Mouse (Mus musculus) kidney, adult 2 months (tissue): ENCODE measurements around the gene Eps15. TPM values are rescaled to one million over a fixed set of nuclear protein-coding genes. Genes with fewer than 3 reads are reported as not detected.

Experiments
- DNase-seq: peaks from one replicate; pipeline ENCODE4 v3.0.0; 2021
- H3K27ac ChIP-seq: fragments of 200-500 bp; 2 replicates; pipeline ENCODE4 v1.5.1; 2012; ENCODE audit warnings: low read depth, low read length, control low read depth, inconsistent platforms; ENCODE audit not compliant: insufficient read depth
- H3K27me3 ChIP-seq: fragments of 200-500 bp; replicated peaks from 2 replicates; pipeline ENCODE4 v1.6.1; 2012; ENCODE audit warnings: mild to moderate bottlenecking, moderate library complexity, low read length, inconsistent platforms; ENCODE audit not compliant: control insufficient read depth, insufficient read depth
- H3K36me3 ChIP-seq: fragments of 200-500 bp; 2 replicates; pipeline ENCODE4 v1.6.1; 2012; ENCODE audit warnings: mild to moderate bottlenecking, moderate library complexity, low read length, inconsistent platforms; ENCODE audit not compliant: control insufficient read depth, insufficient read depth
- H3K4me1 ChIP-seq: fragments of 200-500 bp; 2 replicates; pipeline ENCODE4 v1.6.1; 2011; ENCODE audit warnings: low read length; ENCODE audit not compliant: control insufficient read depth, insufficient read depth
- H3K4me3 ChIP-seq: fragments of 200-500 bp; 2 replicates; pipeline ENCODE4 v1.5.1; 2011; ENCODE audit warnings: mild to moderate bottlenecking, low read depth, low read length, control low read depth; ENCODE audit not compliant: insufficient read depth
- CTCF ChIP-seq: fragments of 200-500 bp; conservative IDR thresholded peaks from 2 replicates; pipeline ENCODE4 v1.5.1; 2011; ENCODE audit warnings: low read depth, mild to moderate bottlenecking, control low read depth, low read length, moderate library complexity, mixed read lengths; ENCODE audit not compliant: insufficient read depth, insufficient read length
- POLR2A ChIP-seq: fragments of 200-500 bp; IDR thresholded peaks from one replicate; pipeline ENCODE4 v1.6.1; 2011; ENCODE audit warnings: low read depth, low read length, control low read depth
- WGBS: fragments of 180-500 bp; shearing (Covaris S2); methylation state at CpG from one replicate; pipeline ENCODE4 v1.1.7; 2018; 5-methylcytosine and 5-hydroxymethylcytosine counted together
- polyA plus RNA-seq: library from polyadenylated mRNA; depleted of rRNA; stranded (reverse); fragments of >200 nt; gene quantifications from 2 replicates; pipeline ENCODE4 v1.2.3, GENCODE M21; 2012; rRNA removed

The Eps15 gene
- polyA plus RNA-seq = 14.0 and 19.3 TPM in 2 replicates

- Histone ChIP-seq H3K4me3 (peak within 1 kb of the TSS; percentile 94), H3K4me1 (peaks cover 10% of the 10 kb centered on the region; the same call in 1 of the 2 replicates), H3K27ac (peak within 1 kb of the TSS; percentile 51), H3K27me3 (no peaks in the 10 kb centered on the region), H3K36me3 (no peaks in the 10 kb centered on the region)
- 5% methylated on average over 40 of the region's 44 CpGs for WGBS
- peak; percentile 96 for DNase-seq
- TF ChIP-seq POLR2A = peak; percentile 25
- TF ChIP-seq CTCF = no peak
These were observed at the start of gene Eps15 for GRCm38 (mm10) chr4:109279689-109280458. Eps15 (plus strand) TSS chr4:109280268.

GRCm38 (mm10) chr4:109234185-109234584 is 45.9 kb upstream of the Eps15 start, which contains the start of gene Calr4:
Calr4 (plus strand) TSS chr4:109234485.
- no peak within 1 kb of the TSS for H3K4me3 ChIP-seq
- no peak for DNase-seq
- WGBS = 87% methylated on average over 2 of the region's 2 CpGs
- H3K36me3 ChIP-seq = no peaks in the 10 kb centered on the region
- no peaks in the 10 kb centered on the region for H3K4me1 ChIP-seq
- H3K27ac ChIP-seq = no peak within 1 kb of the TSS
- TF ChIP-seq POLR2A = no peak
- TF ChIP-seq CTCF = no peak
- H3K27me3 ChIP-seq = no peaks in the 10 kb centered on the region

GRCm38 (mm10) chr4:109234806-109235350 is 45.2 kb upstream of the Eps15 start:
- H3K27me3 ChIP-seq = no peaks in the 10 kb centered on the region
- H3K4me1 ChIP-seq = no peaks in the 10 kb centered on the region
- no peak overlapping the region for H3K4me3 ChIP-seq
- WGBS = 66% methylated on average over 9 of the region's 9 CpGs
- no peak overlapping the region for H3K27ac ChIP-seq
- TF ChIP-seq POLR2A = no peak
- no peak for TF ChIP-seq CTCF
- H3K36me3 ChIP-seq = no peaks in the 10 kb centered on the region
- DNase-seq = peak; percentile 18

- H3K4me3 ChIP-seq = no peak overlapping the region
- no peak for DNase-seq
- TF ChIP-seq CTCF (no peak), POLR2A (no peak)
- no peaks in the 10 kb centered on the region for H3K36me3 ChIP-seq
- 79% methylated on average over 7 of the region's 7 CpGs for WGBS
- H3K27me3 ChIP-seq = no peaks in the 10 kb centered on the region
- H3K4me1 ChIP-seq = no peaks in the 10 kb centered on the region
- H3K27ac ChIP-seq = no peak overlapping the region
These were observed 43.7 kb upstream of the Eps15 start for GRCm38 (mm10) chr4:109236186-109236879.

GRCm38 (mm10) chr4:109238428-109239268 is 41.4 kb upstream of the Eps15 start:
- peak; percentile 79 for DNase-seq
- TF ChIP-seq CTCF = no peak
- TF ChIP-seq POLR2A = no peak
- WGBS = 69% methylated on average over 24 of the region's 24 CpGs
- H3K4me1 ChIP-seq = no peaks in the 10 kb centered on the region
- H3K36me3 ChIP-seq = no peaks in the 10 kb centered on the region
- H3K27me3 ChIP-seq = no peaks in the 10 kb centered on the region
- H3K27ac ChIP-seq = no peak overlapping the region
- no peak overlapping the region for H3K4me3 ChIP-seq

GRCm38 (mm10) chr4:109241221-109241620 is 38.8 kb upstream of the Eps15 start:
- Histone ChIP-seq H3K4me3 (no peak overlapping the region), H3K27me3 (no peaks in the 10 kb centered on the region), H3K4me1 (no peaks in the 10 kb centered on the region), H3K27ac (no peak overlapping the region), H3K36me3 (no peaks in the 10 kb centered on the region)
- TF ChIP-seq CTCF (no peak), POLR2A (no peak)
- DNase-seq = no peak
